Mouse (Mus musculus) megakaryocyte progenitor cell, adult 5-6 weeks (primary cell): ENCODE measurements around the gene Hmcn1. TPM values are rescaled to one million over a fixed set of nuclear protein-coding genes. Genes with fewer than 3 reads are reported as not detected.
A peak's percentile ranks its signal among the peaks of the same experiment; 100 is the strongest.

ENCODE experiments used
- ATAC-seq: replicated peaks from 2 replicates; pipeline ENCODE4 v1.8.0; 2016; ENCODE audit warnings: mild to moderate bottlenecking, moderate TSS enrichment, inconsistent platforms; ENCODE audit not compliant: poor library complexity
- total RNA-seq, 2 experiments: library from RNA; stranded (forward) in 1 of 2; stranded (reverse) in 1 of 2; fragments of 157-497, 149-512 nt in 1 of 2; fragments of 200-1000 nt in 1 of 2; gene quantifications; 2 replicates each; pipeline versions ENCODE4 v1.2.3 to v1.2.4; 2015 to 2017

Hmcn1 gene
- 0.02 TPM in 1 of 2 replicates, not detected in the other for total RNA-seq (2015)
- total RNA-seq (2017) = not detected in 2 replicates

GRCm38 (mm10) chr1:150993162-150994064 lies at the start of gene Hmcn1:
Hmcn1 (minus strand) TSS chr1:150993435.
- peak; percentile 45 for ATAC-seq

GRCm38 (mm10) chr1:151040945-151041649 lies 47.9 kb upstream of the Hmcn1 start:
- ATAC-seq = peak; percentile 82

- ATAC-seq = no peak; the same call in 1 of the 2 replicates
These were observed 47.1 kb upstream of the Hmcn1 start for GRCm38 (mm10) chr1:151040290-151040689.

GRCm38 (mm10) chr1:151039189-151039588 lies 46.0 kb upstream of the Hmcn1 start:
- no peak for ATAC-seq

GRCm38 (mm10) chr1:151038566-151038965 lies 45.3 kb upstream of the Hmcn1 start:
- no peak for ATAC-seq

- no peak for ATAC-seq
These were observed 43.3 kb upstream of the Hmcn1 start for GRCm38 (mm10) chr1:151036405-151036985.

- no peak for ATAC-seq
These were observed 42.5 kb upstream of the Hmcn1 start for GRCm38 (mm10) chr1:151035766-151036165.

GRCm38 (mm10) chr1:151034993-151035592 lies 41.9 kb upstream of the Hmcn1 start:
- ATAC-seq = peak; percentile 83

GRCm38 (mm10) chr1:151033291-151033690 lies 40.1 kb upstream of the Hmcn1 start:
- no peak; the same call in 1 of the 2 replicates for ATAC-seq

DNA sequence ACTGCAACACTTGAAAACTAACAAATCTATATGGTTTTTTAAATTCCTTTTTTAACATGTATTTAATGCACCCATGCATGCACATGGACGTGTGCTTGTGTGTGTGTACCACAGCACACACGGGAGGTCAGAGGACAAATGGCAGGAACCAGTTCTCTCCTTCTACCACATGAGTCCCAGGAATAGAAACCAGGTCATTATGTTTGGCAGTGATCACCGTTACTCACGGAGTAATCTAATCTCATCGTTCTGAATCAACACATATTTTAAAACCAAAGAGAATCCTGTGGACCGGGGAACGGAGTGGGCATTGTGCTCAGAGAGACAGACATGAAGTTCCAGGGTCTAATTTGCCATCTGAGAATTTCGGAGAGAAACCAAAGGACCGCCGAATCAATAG lies 38.3 kb upstream of the Hmcn1 start:
- ATAC-seq = no peak

GRCm38 (mm10) chr1:151031086-151031485 lies 37.9 kb upstream of the Hmcn1 start:
- ATAC-seq = no peak

GRCm38 (mm10) chr1:151025049-151025773 lies 32.0 kb upstream of the Hmcn1 start:
- ATAC-seq = peak; percentile 98

- ATAC-seq = no peak
These were observed 26.1 kb upstream of the Hmcn1 start for GRCm38 (mm10) chr1:151019273-151019890.

GRCm38 (mm10) chr1:151011056-151011455 lies 17.8 kb upstream of the Hmcn1 start:
- peak; percentile 95 for ATAC-seq

DNA sequence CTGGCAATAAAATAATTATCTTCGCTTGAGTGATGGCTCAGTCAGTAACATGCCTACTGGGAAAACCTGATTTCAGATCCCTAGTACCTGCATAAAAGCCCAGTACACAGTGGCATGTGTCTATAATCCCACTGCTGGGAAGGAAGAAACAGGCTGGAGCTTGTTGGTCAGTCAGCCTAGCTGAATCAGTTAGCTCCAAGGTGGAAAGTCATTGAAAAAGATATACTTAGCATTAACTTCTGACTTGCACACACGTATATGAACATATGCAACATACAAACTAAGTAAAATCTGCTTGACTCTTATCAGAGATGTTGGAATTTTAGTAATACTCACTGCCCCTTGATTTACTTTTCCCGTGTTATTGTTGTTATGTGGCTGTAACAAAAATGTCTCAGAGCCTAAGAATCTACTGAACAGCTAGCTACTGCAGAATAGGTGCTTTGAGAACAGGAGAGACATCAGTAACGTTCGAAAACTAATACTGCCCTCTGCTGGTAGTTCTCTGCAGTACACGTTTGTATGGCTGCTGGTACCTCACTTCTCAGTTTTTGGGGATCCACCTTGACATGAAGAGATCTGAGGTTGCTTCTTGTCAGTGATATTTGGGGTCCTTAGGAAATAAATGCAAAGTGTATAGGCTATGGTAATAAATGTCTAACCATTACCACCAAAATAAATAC lies 16.0 kb upstream of the Hmcn1 start:
- peak; percentile 81 for ATAC-seq

- ATAC-seq = no peak
These were observed 14.5 kb upstream of the Hmcn1 start for GRCm38 (mm10) chr1:151007747-151008146.

DNA sequence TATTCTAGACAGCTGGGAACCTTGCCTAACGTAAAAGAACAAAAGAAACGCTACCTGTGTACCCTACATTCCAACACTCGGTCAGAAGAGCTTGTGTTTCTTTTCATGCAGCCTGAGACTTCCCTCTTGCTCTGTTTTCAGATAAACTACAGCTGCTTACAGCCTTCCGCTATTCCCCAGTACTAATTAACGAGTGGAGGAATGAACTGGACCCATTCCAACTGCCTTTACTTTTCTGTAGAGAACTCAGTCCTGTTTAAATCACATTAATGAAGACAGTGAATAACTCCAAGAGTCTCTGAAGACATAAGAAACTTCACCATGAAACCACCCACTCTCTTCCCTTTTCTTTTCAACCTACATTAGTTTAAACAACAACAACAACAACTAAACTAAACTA lies 10.8 kb upstream of the Hmcn1 start:
- no peak for ATAC-seq

DNA sequence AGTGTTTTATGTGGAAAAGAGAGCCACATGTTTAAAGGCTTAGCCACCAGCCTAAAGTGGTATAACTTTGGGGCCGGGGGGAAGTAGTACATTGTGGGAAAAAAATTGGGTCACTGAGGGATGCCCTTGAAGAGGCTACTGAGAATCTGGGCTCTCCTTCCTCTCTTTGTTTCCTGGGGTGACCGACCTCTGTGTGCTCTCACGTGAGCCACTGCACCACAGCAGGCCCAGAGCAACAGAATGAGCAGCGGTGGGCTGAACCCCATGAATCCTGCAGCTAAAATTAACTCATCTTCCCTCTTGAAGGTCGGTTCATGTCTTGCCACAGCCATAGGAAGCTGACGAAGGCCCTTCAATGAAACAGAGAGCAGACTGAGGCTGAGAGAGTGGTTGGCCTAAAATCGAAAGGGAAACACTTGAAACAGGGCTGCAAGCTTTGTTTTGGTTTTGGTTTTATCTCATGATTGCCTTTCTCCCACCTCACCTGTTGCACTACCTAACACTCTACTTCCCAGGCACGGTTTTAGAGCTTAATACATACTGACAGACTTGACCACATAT lies 8.7 kb upstream of the Hmcn1 start:
- peak; percentile 69 for ATAC-seq

DNA sequence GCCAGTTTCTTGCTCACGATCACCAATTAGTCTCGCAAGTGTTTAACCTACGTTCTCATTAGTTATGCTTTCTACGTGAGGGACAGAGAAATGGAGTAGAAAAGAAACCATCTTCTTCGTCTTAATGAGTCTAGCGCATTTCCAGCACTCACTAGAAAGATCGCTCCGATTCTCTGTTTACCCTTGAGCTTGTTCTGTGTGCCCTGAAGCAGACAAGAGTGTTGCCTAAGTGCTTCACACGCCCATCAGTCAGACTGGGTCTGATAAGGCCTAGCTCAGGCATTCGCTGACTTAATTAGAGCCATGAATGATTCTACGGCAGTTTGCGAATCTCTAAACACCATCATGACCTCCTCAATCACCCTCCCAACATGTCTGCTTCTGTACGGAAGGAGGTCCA lies 7.5 kb upstream of the Hmcn1 start:
- no peak for ATAC-seq
